Comparison of ENCODE assay signal across 9 mouse cellular contexts in genomic region chr2:181692304-181692703, GRCm38 (mm10). TPM values are rescaled to one million over a fixed set of nuclear protein-coding genes. Genes with fewer than 3 reads are reported as not detected.
DNase-seq lines count a peak whose midpoint lies in the region; ATAC-seq lines count a peak whose summit lies in the region.
"Had no signal": no experiment of that assay in that cellular context is flagged by ENCODE, and none has a peak within 500 bp of the region (broad histone marks: within the 10 kb centered on the region; RNA-seq: fewer than 3 reads in every experiment).

No protein-coding gene starts in this region.

- 87% methylated on average over 3 of the region's 3 CpGs for WGBS in kidney, embryonic 14.5 days
- WGBS in embryonic facial prominence, embryonic 11.5 days: 90% methylated on average over 3 of the region's 3 CpGs
- WGBS in intestine, embryonic 14.5 days: 89% methylated on average over 3 of the region's 3 CpGs
- 93% methylated on average over 3 of the region's 3 CpGs for WGBS in midbrain, embryonic 14.5 days

- no peak for DNase-seq in kidney, postnatal 4 days
- DNase-seq in embryonic facial prominence, embryonic 11.5 days (ENCODE audit: low spot score): no peak
- no peak for DNase-seq in intestine, embryonic 14.5 days (ENCODE audit: low spot score)
- no peak for DNase-seq in midbrain, embryonic 14.5 days
- DNase-seq in left cerebral cortex, adult 11 months (ENCODE audit: low spot score): no peak
- DNase-seq in T-cell, adult 2 months (ENCODE audit: low spot score): no peak
- DNase-seq in layer of hippocampus, adult 9-10 months (ENCODE audit: low spot score): no peak

- peaks cover 25% of the 10 kb centered on the region for H3K36me3 ChIP-seq in kidney, embryonic 14.5 days (ENCODE audit: control insufficient read depth, insufficient read depth, low read length)
- H3K36me3 ChIP-seq in embryonic facial prominence, embryonic 11.5 days (replicated peaks; ENCODE audit: control insufficient read depth, insufficient read depth, low read depth, low read length): no peaks in the 10 kb centered on the region; the same call in 1 of the 2 replicates
- H3K36me3 ChIP-seq in intestine, embryonic 14.5 days (ENCODE audit: control insufficient read depth, insufficient read depth, low read length): peaks cover 25% of the 10 kb centered on the region
- peaks cover 26% of the 10 kb centered on the region for H3K36me3 ChIP-seq in midbrain, embryonic 14.5 days (ENCODE audit: control insufficient read depth, insufficient read depth, low read length)

- no peak for ATAC-seq in kidney, embryonic 14.5 days (ENCODE audit: low FRiP score, low TSS enrichment)
- no peak for ATAC-seq in embryonic facial prominence, embryonic 11.5 days (replicated peaks; ENCODE audit: insufficient number of reproducible peaks, low FRiP score, low TSS enrichment, low read depth)
- ATAC-seq in intestine, embryonic 14.5 days (replicated peaks; ENCODE audit: low FRiP score, low TSS enrichment, low read depth): no peak
- ATAC-seq in midbrain, embryonic 14.5 days (ENCODE audit: low FRiP score, low TSS enrichment): no peak

- H3K27ac ChIP-seq in kidney, embryonic 14.5 days (ENCODE audit: low read depth, low read length): no peak overlapping the region
- H3K27ac ChIP-seq in embryonic facial prominence, embryonic 11.5 days (replicated peaks; ENCODE audit: low read depth, low read length): no peak overlapping the region
- no peak overlapping the region for H3K27ac ChIP-seq in intestine, embryonic 14.5 days (ENCODE audit: low read depth)
- H3K27ac ChIP-seq in midbrain, embryonic 14.5 days (replicated peaks; ENCODE audit: low read depth, low read length): no peak overlapping the region

- no peaks in the 10 kb centered on the region for H3K9me3 ChIP-seq in kidney, embryonic 14.5 days (ENCODE audit: control insufficient read depth, low read length)
- H3K9me3 ChIP-seq in embryonic facial prominence, embryonic 11.5 days (replicated peaks; ENCODE audit: control insufficient read depth, low read length): no peaks in the 10 kb centered on the region
- H3K9me3 ChIP-seq in intestine, embryonic 14.5 days (ENCODE audit: control insufficient read depth, low read length): no peaks in the 10 kb centered on the region
- no peaks in the 10 kb centered on the region for H3K9me3 ChIP-seq in midbrain, embryonic 14.5 days (ENCODE audit: control insufficient read depth, low read length)

- H3K4me1 ChIP-seq in kidney, embryonic 14.5 days (ENCODE audit: control insufficient read depth, insufficient read depth, low read length): 0 out of 2 replicates have a peak, but pooled peaks cover 6% of the 10 kb centered on the region
- no peaks in the 10 kb centered on the region; the same call in 1 of the 2 replicates for H3K4me1 ChIP-seq in embryonic facial prominence, embryonic 11.5 days (ENCODE audit: control insufficient read depth, insufficient read depth, low read length)
- peaks cover 6% of the 10 kb centered on the region; the same call in 1 of the 2 replicates for H3K4me1 ChIP-seq in intestine, embryonic 14.5 days (replicated peaks; ENCODE audit: control insufficient read depth, insufficient read depth, low read length)
- peaks cover 12% of the 10 kb centered on the region for H3K4me1 ChIP-seq in midbrain, embryonic 14.5 days (ENCODE audit: control insufficient read depth, insufficient read depth, low read length)

- H3K4me2 ChIP-seq in kidney, embryonic 14.5 days (replicated peaks; ENCODE audit: low read depth, low read length): peak overlapping the region; percentile 66
- H3K4me2 ChIP-seq in embryonic facial prominence, embryonic 11.5 days (ENCODE audit: low read depth, low read length): peak overlapping the region; percentile 92; the same call in 1 of the 2 replicates
- peak overlapping the region; percentile 98; the same call in 1 of the 2 replicates for H3K4me2 ChIP-seq in intestine, embryonic 14.5 days (ENCODE audit: low read length)
- peak overlapping the region; percentile 92 for H3K4me2 ChIP-seq in midbrain, embryonic 14.5 days (ENCODE audit: low read length)

- H3K27me3 ChIP-seq in kidney, embryonic 14.5 days (ENCODE audit: control insufficient read depth, insufficient read depth, low read length): no peaks in the 10 kb centered on the region
- H3K27me3 ChIP-seq in embryonic facial prominence, embryonic 11.5 days (ENCODE audit: control insufficient read depth, insufficient read depth, low read length): no peaks in the 10 kb centered on the region
- H3K27me3 ChIP-seq in intestine, embryonic 14.5 days (replicated peaks; ENCODE audit: control insufficient read depth, insufficient read depth, low read length): no peaks in the 10 kb centered on the region
- no peaks in the 10 kb centered on the region for H3K27me3 ChIP-seq in midbrain, embryonic 14.5 days (ENCODE audit: control insufficient read depth, insufficient read depth, low read length)

- no peak overlapping the region for H3K9ac ChIP-seq in kidney, embryonic 14.5 days (ENCODE audit: low read depth, low read length)
- H3K9ac ChIP-seq in embryonic facial prominence, embryonic 11.5 days (replicated peaks; ENCODE audit: low read length): no peak overlapping the region
- no peak overlapping the region for H3K9ac ChIP-seq in intestine, embryonic 14.5 days (ENCODE audit: low read length)
- H3K9ac ChIP-seq in midbrain, embryonic 14.5 days (replicated peaks; ENCODE audit: low read length): peak overlapping the region; percentile 79; the same call in 1 of the 2 replicates

- H3K4me3 ChIP-seq in kidney, embryonic 14.5 days (ENCODE audit: low read length): peak overlapping the region; percentile 71; the same call in 1 of the 2 replicates
- H3K4me3 ChIP-seq in embryonic facial prominence, embryonic 11.5 days (ENCODE audit: low read depth, low read length): no peak overlapping the region
- no peak overlapping the region for H3K4me3 ChIP-seq in intestine, embryonic 14.5 days (ENCODE audit: low read depth, low read length)
- no peak overlapping the region; the same call in 1 of the 2 replicates for H3K4me3 ChIP-seq in midbrain, embryonic 14.5 days (replicated peaks; ENCODE audit: low read depth, low read length)

RNA-seq across cellular contexts. Expression of gene Rgs19, which starts 1.5 kb away (rescaled TPM):
- 70.8 and 71.9 TPM in 2 replicates for polyA plus RNA-seq in kidney, embryonic 14.5 days (2014; fragmentation: Nextera tagmentation; extraction: Ambion mirVana)
- 74.3 and 83.0 TPM in 2 replicates for polyA plus RNA-seq in embryonic facial prominence, embryonic 11.5 days (2014; fragmentation: Nextera tagmentation; extraction: Ambion mirVana)
- 64.2 and 68.9 TPM in 2 replicates for polyA plus RNA-seq in intestine, embryonic 14.5 days (2014; fragmentation: Nextera tagmentation; extraction: Ambion mirVana)
- 57.0 and 72.9 TPM in 2 replicates for polyA plus RNA-seq in midbrain, embryonic 14.5 days (2014; fragmentation: Nextera tagmentation; extraction: Ambion mirVana)

RNA-seq across cellular contexts. Expression of gene Lkaaear1, which starts 5.9 kb away (rescaled TPM):
- polyA plus RNA-seq in kidney, embryonic 14.5 days (2014; fragmentation: Nextera tagmentation; extraction: Ambion mirVana): not detected in 2 replicates
- polyA plus RNA-seq in embryonic facial prominence, embryonic 11.5 days (2014; fragmentation: Nextera tagmentation; extraction: Ambion mirVana): not detected in 2 replicates
- not detected in 2 replicates for polyA plus RNA-seq in intestine, embryonic 14.5 days (2014; fragmentation: Nextera tagmentation; extraction: Ambion mirVana)
- not detected in 2 replicates for polyA plus RNA-seq in midbrain, embryonic 14.5 days (2014; fragmentation: Nextera tagmentation; extraction: Ambion mirVana)
- polyA plus RNA-seq: urinary bladder, adult 2 months had no signal

RNA-seq across cellular contexts. Expression of gene Tcea2, which starts 12.2 kb away (rescaled TPM):
- 24.5 and 24.8 TPM in 2 replicates for polyA plus RNA-seq in kidney, embryonic 14.5 days (2014; fragmentation: Nextera tagmentation; extraction: Ambion mirVana)
- polyA plus RNA-seq in embryonic facial prominence, embryonic 11.5 days (2014; fragmentation: Nextera tagmentation; extraction: Ambion mirVana): 21.8 and 22.5 TPM in 2 replicates
- 24.7 and 25.3 TPM in 2 replicates for polyA plus RNA-seq in intestine, embryonic 14.5 days (2014; fragmentation: Nextera tagmentation; extraction: Ambion mirVana)
- 37.4 and 44.9 TPM in 2 replicates for polyA plus RNA-seq in midbrain, embryonic 14.5 days (2014; fragmentation: Nextera tagmentation; extraction: Ambion mirVana)

RNA-seq across cellular contexts. Expression of gene Sox18, which starts 20.9 kb away (rescaled TPM):
- 36.8 and 40.5 TPM in 2 replicates for polyA plus RNA-seq in kidney, embryonic 14.5 days (2014; fragmentation: Nextera tagmentation; extraction: Ambion mirVana)
- polyA plus RNA-seq in embryonic facial prominence, embryonic 11.5 days (2014; fragmentation: Nextera tagmentation; extraction: Ambion mirVana): 15.9 and 20.4 TPM in 2 replicates
- polyA plus RNA-seq in intestine, embryonic 14.5 days (2014; fragmentation: Nextera tagmentation; extraction: Ambion mirVana): 25.5 and 30.5 TPM in 2 replicates
- 10.6 and 16.3 TPM in 2 replicates for polyA plus RNA-seq in midbrain, embryonic 14.5 days (2014; fragmentation: Nextera tagmentation; extraction: Ambion mirVana)

RNA-seq across cellular contexts. Expression of gene Oprl1, which starts 22.5 kb away (rescaled TPM):
- 0.09 and 0.53 TPM in 2 replicates for polyA plus RNA-seq in kidney, embryonic 14.5 days (2014; fragmentation: Nextera tagmentation; extraction: Ambion mirVana)
- 4.6 and 6.1 TPM in 2 replicates for polyA plus RNA-seq in embryonic facial prominence, embryonic 11.5 days (2014; fragmentation: Nextera tagmentation; extraction: Ambion mirVana)
- polyA plus RNA-seq in intestine, embryonic 14.5 days (2014; fragmentation: Nextera tagmentation; extraction: Ambion mirVana): 1.8 and 2.8 TPM in 2 replicates
- 105 and 110 TPM in 2 replicates for polyA plus RNA-seq in midbrain, embryonic 14.5 days (2014; fragmentation: Nextera tagmentation; extraction: Ambion mirVana)
